Mouse (Mus musculus) stomach, embryonic 15.5 days (tissue): ENCODE measurements around the gene Rnase12. TPM values are rescaled to one million over a fixed set of nuclear protein-coding genes. Genes with fewer than 3 reads are reported as not detected.

Source experiments
- ATAC-seq: fragments of 200-750 bp; cut with Nextera tagmentation; 2 replicates; pipeline ENCODE4 v1.8.0; 2017; ENCODE audit warnings: low read depth, moderate number of reproducible peaks, moderate TSS enrichment; ENCODE audit not compliant: insufficient read depth, low FRiP score
- H3K27ac ChIP-seq: fragments of 300-500 bp; sonication (generic); 2 replicates; pipeline ENCODE4 v1.5.1; 2015; ENCODE audit warnings: mild to moderate bottlenecking, inconsistent platforms
- H3K27me3 ChIP-seq: fragments of 300-500 bp; sonication (generic); replicated peaks from 2 replicates; pipeline ENCODE4 v1.6.1; 2015; ENCODE audit warnings: inconsistent platforms
- H3K36me3 ChIP-seq: fragments of 300-500 bp; sonication (generic); 2 replicates; pipeline ENCODE4 v1.6.1; 2015; ENCODE audit warnings: inconsistent platforms
- H3K4me1 ChIP-seq: fragments of 300-500 bp; sonication (generic); 2 replicates; pipeline ENCODE4 v1.6.1; 2015; ENCODE audit warnings: inconsistent platforms
- H3K4me2 ChIP-seq: fragments of 300-500 bp; sonication (generic); 2 replicates; pipeline ENCODE4 v1.6.1; 2015; ENCODE audit warnings: mild to moderate bottlenecking, inconsistent platforms
- H3K4me3 ChIP-seq: fragments of 300-500 bp; sonication (generic); replicated peaks from 2 replicates; pipeline ENCODE4 v1.5.1; 2015; ENCODE audit warnings: inconsistent platforms
- H3K9ac ChIP-seq: fragments of 300-500 bp; sonication (generic); 2 replicates; pipeline ENCODE4 v1.6.1; 2015; ENCODE audit warnings: inconsistent platforms
- H3K9me3 ChIP-seq: fragments of 300-500 bp; sonication (generic); 2 replicates; pipeline ENCODE4 v1.6.1; 2016; ENCODE audit warnings: inconsistent platforms
- WGBS: fragments of 180-500 bp; shearing (Covaris S2); methylation state at CpG from one replicate; pipeline ENCODE4 v1.1.7; 2015; 5-methylcytosine and 5-hydroxymethylcytosine counted together
- polyA plus RNA-seq: library from polyadenylated mRNA; unstranded; fragments of >200 nt; fragmentation: Nextera tagmentation; extraction: Ambion mirVana; gene quantifications from 2 replicates; pipeline ENCODE4 v1.2.1, GENCODE M21; 2015

The Rnase12 gene
- polyA plus RNA-seq, 1 experiment from 2014 or later = 0.83 TPM

- Histone ChIP-seq H3K36me3 (no peaks in the 10 kb centered on the region), H3K4me2 (no peak overlapping the region), H3K27me3 (no peaks in the 10 kb centered on the region), H3K4me1 (peaks cover 4% of the 10 kb centered on the region; the same call in 1 of the 2 replicates), H3K9me3 (no peaks in the 10 kb centered on the region), H3K9ac (no peak overlapping the region), H3K4me3 (no peak overlapping the region), H3K27ac (peak overlapping the region; percentile 89)
- WGBS = 69% methylated on average over 4 of the region's 4 CpGs
- no peak for ATAC-seq
Measured at GRCm38 (mm10) chr14:51008781-51009180, 48.7 kb downstream of the Rnase12 start.

- Histone ChIP-seq H3K36me3 (no peaks in the 10 kb centered on the region), H3K4me3 (no peak overlapping the region), H3K9me3 (no peaks in the 10 kb centered on the region), H3K27me3 (no peaks in the 10 kb centered on the region), H3K27ac (peak overlapping the region; percentile 89), H3K4me1 (peaks cover 4% of the 10 kb centered on the region; the same call in 1 of the 2 replicates), H3K4me2 (peak overlapping the region; percentile 24; the same call in 1 of the 2 replicates), H3K9ac (no peak overlapping the region)
- 53% methylated on average over 13 of the region's 13 CpGs for WGBS
- peak; percentile 65 for ATAC-seq
Measured at GRCm38 (mm10) chr14:51007914-51008713, 49.3 kb downstream of the Rnase12 start.

- WGBS = 85% methylated on average over 8 of the region's 8 CpGs
- no peak for ATAC-seq
- H3K27ac ChIP-seq = peak within 1 kb of the TSS; percentile 89
- H3K4me2 ChIP-seq = peak within 1 kb of the TSS; percentile 24; the same call in 1 of the 2 replicates
- no peaks in the 10 kb centered on the region for H3K36me3 ChIP-seq
- no peak within 1 kb of the TSS for H3K4me3 ChIP-seq
- no peaks in the 10 kb centered on the region for H3K9me3 ChIP-seq
- peaks cover 4% of the 10 kb centered on the region; the same call in 1 of the 2 replicates for H3K4me1 ChIP-seq
- no peak within 1 kb of the TSS for H3K9ac ChIP-seq
- no peaks in the 10 kb centered on the region for H3K27me3 ChIP-seq
Measured at GRCm38 (mm10) chr14:51007152-51007801, 50.2 kb downstream of the Rnase12 start, which contains the start of gene Rnase10. Rnase10 (plus strand) TSS chr14:51007751.

Other genes with a start within 250 kb of the Rnase12 start
- not detected in 2 replicates for gene Ccnb1ip1, start 249.9 kb downstream of the Rnase12 start, polyA plus RNA-seq
- 62.6 and 63.3 TPM in 2 replicates for gene Parp2, start 249.8 kb downstream of the Rnase12 start, polyA plus RNA-seq
- 6.4 and 7.3 TPM in 2 replicates for gene Tep1, start 187.1 kb downstream of the Rnase12 start, polyA plus RNA-seq
- gene Klhl33, start 160.2 kb downstream of the Rnase12 start, polyA plus RNA-seq = 0.28 and 0.36 TPM in 2 replicates
- 132 and 145 TPM in 2 replicates for gene Osgep, start 132.8 kb downstream of the Rnase12 start, polyA plus RNA-seq
- 179 and 204 TPM in 2 replicates for gene Apex1, start 132.7 kb downstream of the Rnase12 start, polyA plus RNA-seq
- 50.9 and 51.8 TPM in 2 replicates for gene Pip4p1, start 126.8 kb downstream of the Rnase12 start, polyA plus RNA-seq
- 73.9 and 75.7 TPM in 2 replicates for gene Pnp, start 126.6 kb downstream of the Rnase12 start, polyA plus RNA-seq
- gene Gm49342, start 113.1 kb downstream of the Rnase12 start, polyA plus RNA-seq = not detected in 2 replicates
- 1.4 and 1.7 TPM in 2 replicates for gene Pnp2, start 101.7 kb downstream of the Rnase12 start, polyA plus RNA-seq
- gene Rnase10, start 49.9 kb downstream of the Rnase12 start, polyA plus RNA-seq = 0.28 TPM in 1 of 2 replicates, not detected in the other
- gene Rnase9, start 15.8 kb downstream of the Rnase12 start, polyA plus RNA-seq = not detected in 2 replicates
- not detected in 2 replicates for gene Rnase11, start 7.5 kb downstream of the Rnase12 start, polyA plus RNA-seq
- not detected in 2 replicates for gene Olfr750, start 16.8 kb upstream of the Rnase12 start, polyA plus RNA-seq
- gene Rnase4, start 33.4 kb upstream of the Rnase12 start, polyA plus RNA-seq = 152 and 176 TPM in 2 replicates
- 44.8 and 50.6 TPM in 2 replicates for gene Ang, start 33.5 kb upstream of the Rnase12 start, polyA plus RNA-seq
- not detected in 2 replicates for gene Eddm3b, start 56.8 kb upstream of the Rnase12 start, polyA plus RNA-seq
- 2.8 and 3.1 TPM in 2 replicates for gene Rnase6, start 66.2 kb upstream of the Rnase12 start, polyA plus RNA-seq
- gene Rnase1, start 89.1 kb upstream of the Rnase12 start, polyA plus RNA-seq = 57.6 and 62.8 TPM in 2 replicates
- not detected in 2 replicates for gene Rnase2b, start 104.6 kb upstream of the Rnase12 start, polyA plus RNA-seq
- gene Ang2, start 141.5 kb upstream of the Rnase12 start, polyA plus RNA-seq = not detected in 2 replicates
- not detected in 2 replicates for gene Ear14, start 145.7 kb upstream of the Rnase12 start, polyA plus RNA-seq
- not detected in 2 replicates for gene Rnase2a, start 198.5 kb upstream of the Rnase12 start, polyA plus RNA-seq